Mouse (Mus musculus) neural tube, embryonic 14.5 days (tissue): Measurements from ENCODE around the gene Abcc3. TPM values are rescaled to one million over a fixed set of nuclear protein-coding genes. Genes with fewer than 3 reads are reported as not detected.

Source experiments
- ATAC-seq: fragments of 200-750 bp; cut with Nextera tagmentation; 2 replicates; pipeline ENCODE4 v1.8.0; 2017; ENCODE audit warnings: low read depth, mild to moderate bottlenecking, moderate TSS enrichment, moderate library complexity
- H3K27ac ChIP-seq: fragments of 300-500 bp; sonication (generic); 2 replicates; pipeline ENCODE4 v1.5.1; 2014; ENCODE audit warnings: low read depth, mild to moderate bottlenecking, control low read depth, low read length, moderate library complexity, mixed read lengths
- H3K27me3 ChIP-seq: fragments of 300-500 bp; sonication (generic); 2 replicates; pipeline ENCODE4 v1.6.1; 2014; ENCODE audit warnings: low read length; ENCODE audit not compliant: control insufficient read depth, insufficient read depth
- H3K36me3 ChIP-seq: fragments of 300-500 bp; sonication (generic); 2 replicates; pipeline ENCODE4 v1.6.1; 2014; ENCODE audit warnings: low read length, mixed read lengths; ENCODE audit not compliant: control insufficient read depth, insufficient read depth
- H3K4me1 ChIP-seq: fragments of 300-500 bp; sonication (generic); 2 replicates; pipeline ENCODE4 v1.6.1; 2014; ENCODE audit warnings: low read length; ENCODE audit not compliant: control insufficient read depth, insufficient read depth
- H3K4me2 ChIP-seq: fragments of 300-500 bp; sonication (generic); 2 replicates; pipeline ENCODE4 v1.6.1; 2014; ENCODE audit warnings: mild to moderate bottlenecking, low read depth, low read length, control low read depth
- H3K4me3 ChIP-seq: fragments of 300-500 bp; sonication (generic); 2 replicates; pipeline ENCODE4 v1.5.1; 2014; ENCODE audit warnings: low read depth, low read length, control low read depth, mixed read lengths
- H3K9ac ChIP-seq: fragments of 300-500 bp; sonication (generic); replicated peaks from 2 replicates; pipeline ENCODE4 v1.6.1; 2014; ENCODE audit warnings: low read depth, mild to moderate bottlenecking, control low read depth, low read length, mixed read lengths
- H3K9me3 ChIP-seq: fragments of 300-500 bp; sonication (generic); 2 replicates; pipeline ENCODE4 v1.6.1; 2016; ENCODE audit warnings: low read length; ENCODE audit not compliant: control insufficient read depth
- WGBS: fragments of 180-500 bp; shearing (Covaris S2); extraction: QIAGEN DNeasy Blood & Tissue Kit; methylation state at CpG from one replicate; pipeline ENCODE4 v1.1.7; 2014; 5-methylcytosine and 5-hydroxymethylcytosine counted together
- polyA plus RNA-seq: library from polyadenylated mRNA; unstranded; fragments of >200 nt; fragmentation: Nextera tagmentation; extraction: Ambion mirVana; gene quantifications from 2 replicates; pipeline ENCODE4 v1.2.1, GENCODE M21; 2014

The Abcc3 gene
- polyA plus RNA-seq, 1 experiment from 2014 or later, result 1.4 TPM

DNA sequence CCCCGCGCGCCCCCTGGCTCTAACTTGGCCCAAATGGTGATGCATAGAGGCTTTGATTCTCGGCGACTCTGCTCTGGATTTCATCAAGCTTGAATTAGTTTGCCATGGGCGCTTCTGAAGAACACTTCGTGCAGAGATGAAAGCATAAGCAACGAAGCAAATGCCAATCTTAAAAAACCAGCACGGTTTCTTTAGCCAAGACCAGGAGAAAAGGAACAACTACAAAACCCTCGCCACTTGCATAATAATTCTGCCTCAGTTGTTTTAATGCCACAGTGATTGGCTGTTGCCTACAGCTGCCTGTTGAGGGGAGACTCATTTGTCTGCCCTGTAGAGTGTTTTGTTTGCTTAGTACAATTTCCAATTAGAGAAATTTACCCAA, 64.2 kb downstream of the Abcc3 start:
- no peak for ATAC-seq
- peak overlapping the region; percentile 98 for H3K27ac ChIP-seq
- H3K9ac ChIP-seq, result peak overlapping the region; percentile 95
- WGBS, result 1% methylated on average over 10 of the region's 10 CpGs
- peaks cover 26% of the 10 kb centered on the region; the same call in 1 of the 2 replicates for H3K4me1 ChIP-seq
- no peaks in the 10 kb centered on the region for H3K9me3 ChIP-seq
- no peaks in the 10 kb centered on the region for H3K27me3 ChIP-seq
- peak overlapping the region; percentile 71 for H3K4me3 ChIP-seq
- no peaks in the 10 kb centered on the region for H3K36me3 ChIP-seq
- H3K4me2 ChIP-seq, result peak overlapping the region; percentile 70

DNA sequence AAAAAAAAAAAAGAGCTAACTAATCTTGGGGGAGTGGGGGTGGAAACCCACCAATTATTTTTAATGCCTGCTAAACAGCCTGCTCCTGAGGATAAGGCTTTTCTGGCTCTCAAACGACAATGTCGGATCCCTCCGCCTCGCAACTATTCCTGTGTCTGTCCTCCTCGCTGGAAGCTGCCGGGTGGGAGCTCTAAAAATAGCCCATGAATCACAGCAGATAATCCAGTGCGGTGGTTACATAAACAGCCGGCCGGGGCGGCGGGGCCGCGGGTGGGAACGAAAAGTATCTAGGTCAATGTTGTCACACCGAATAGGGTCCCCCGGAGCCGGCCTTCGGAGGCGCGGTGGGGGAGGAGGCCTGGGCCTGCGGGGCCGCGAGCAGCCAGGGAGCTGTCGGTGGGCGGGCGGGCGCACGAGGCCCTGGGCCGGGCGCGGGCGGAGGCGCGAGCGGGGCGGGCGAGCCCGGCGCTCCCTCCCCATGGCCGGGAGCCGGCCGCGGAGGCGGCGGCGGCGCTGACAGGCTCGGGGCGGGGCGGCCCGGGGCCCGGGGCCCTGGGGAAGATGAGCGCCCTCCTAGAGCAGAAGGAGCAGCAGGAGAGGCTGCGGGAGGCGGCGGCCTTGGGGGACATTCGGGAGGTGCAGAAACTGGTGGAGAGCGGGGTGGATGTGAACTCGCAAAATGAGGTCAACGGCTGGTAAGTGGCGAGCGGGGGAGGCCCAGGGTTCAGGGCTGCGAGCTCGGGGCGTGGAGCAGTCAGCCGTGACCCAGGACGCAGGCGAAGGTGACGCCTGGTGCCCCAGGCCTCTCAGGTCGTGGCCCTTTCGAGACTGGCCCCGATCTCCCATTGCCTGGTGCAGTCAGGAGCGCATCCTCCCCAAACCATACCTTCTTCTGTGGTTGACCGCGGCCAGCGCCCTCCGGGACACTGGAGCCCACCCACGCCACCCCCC, 64.8 kb downstream of the Abcc3 start, which contains the start of gene Ankrd40:
Ankrd40 (plus strand) TSS at position 309 of the 951 bp plus-strand sequence.
- WGBS, result 0% methylated on average over 56 of the region's 78 CpGs
- no peaks in the 10 kb centered on the region for H3K27me3 ChIP-seq
- H3K4me2 ChIP-seq, result peak within 1 kb of the TSS; percentile 70
- peak within 1 kb of the TSS; percentile 71 for H3K4me3 ChIP-seq
- no peaks in the 10 kb centered on the region for H3K9me3 ChIP-seq
- H3K36me3 ChIP-seq, result no peaks in the 10 kb centered on the region
- H3K9ac ChIP-seq, result peak within 1 kb of the TSS; percentile 95
- H3K4me1 ChIP-seq, result peaks cover 26% of the 10 kb centered on the region; the same call in 1 of the 2 replicates
- ATAC-seq, result peak; percentile 88
- peak within 1 kb of the TSS; percentile 98 for H3K27ac ChIP-seq

DNA sequence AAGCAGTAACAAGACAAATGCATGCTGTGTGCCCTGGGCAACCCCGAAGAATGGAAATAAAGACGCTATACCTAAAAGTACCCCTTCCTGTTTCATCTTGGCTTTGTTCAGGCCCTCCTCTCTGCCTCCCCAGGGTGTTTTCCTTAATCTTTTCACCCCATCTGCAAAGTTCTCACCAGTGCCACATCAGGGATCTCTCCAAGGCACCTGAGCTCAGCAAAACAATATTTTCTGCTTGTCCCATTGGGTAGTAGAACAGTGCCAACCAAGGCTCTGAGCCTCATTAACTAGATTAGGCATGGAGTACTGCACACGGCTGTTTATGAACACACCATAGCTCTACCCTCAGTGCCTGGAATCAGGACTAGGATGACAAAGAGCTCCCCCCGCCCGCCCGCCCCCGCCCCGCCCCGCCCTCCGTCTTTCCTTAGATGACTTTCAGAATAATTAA, 65.8 kb downstream of the Abcc3 start:
- Histone ChIP-seq H3K4me3 (peak overlapping the region; percentile 71; the same call in 1 of the 2 replicates), H3K27ac (peak overlapping the region; percentile 98), H3K9me3 (no peaks in the 10 kb centered on the region), H3K4me1 (peaks cover 31% of the 10 kb centered on the region; the same call in 1 of the 2 replicates), H3K9ac (peak overlapping the region; percentile 95), H3K4me2 (peak overlapping the region; percentile 70), H3K27me3 (no peaks in the 10 kb centered on the region), H3K36me3 (no peaks in the 10 kb centered on the region)
- peak; percentile 85 for ATAC-seq
- WGBS, result under 1% methylated on average over 10 of the region's 10 CpGs

DNA sequence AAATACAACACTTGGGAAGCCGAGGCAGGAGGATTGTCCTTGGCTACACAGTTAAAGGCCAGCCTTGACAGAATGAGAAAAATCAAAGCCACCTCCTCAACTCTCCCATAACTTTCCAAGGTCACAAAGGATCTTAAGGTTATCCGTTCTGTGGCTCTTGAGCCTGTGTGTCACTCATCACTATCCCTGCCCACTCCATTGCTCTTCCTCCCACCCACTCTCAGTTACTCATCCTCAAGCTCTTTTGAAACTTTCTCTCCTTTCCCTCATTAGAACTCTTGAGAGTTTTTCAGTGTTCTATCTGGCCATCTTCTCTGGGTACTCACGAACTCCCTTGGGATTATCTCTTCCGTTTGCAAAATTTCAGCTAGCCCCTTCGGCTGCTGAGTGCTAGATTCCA, 68.2 kb downstream of the Abcc3 start:
- no peaks in the 10 kb centered on the region for H3K27me3 ChIP-seq

DNA sequence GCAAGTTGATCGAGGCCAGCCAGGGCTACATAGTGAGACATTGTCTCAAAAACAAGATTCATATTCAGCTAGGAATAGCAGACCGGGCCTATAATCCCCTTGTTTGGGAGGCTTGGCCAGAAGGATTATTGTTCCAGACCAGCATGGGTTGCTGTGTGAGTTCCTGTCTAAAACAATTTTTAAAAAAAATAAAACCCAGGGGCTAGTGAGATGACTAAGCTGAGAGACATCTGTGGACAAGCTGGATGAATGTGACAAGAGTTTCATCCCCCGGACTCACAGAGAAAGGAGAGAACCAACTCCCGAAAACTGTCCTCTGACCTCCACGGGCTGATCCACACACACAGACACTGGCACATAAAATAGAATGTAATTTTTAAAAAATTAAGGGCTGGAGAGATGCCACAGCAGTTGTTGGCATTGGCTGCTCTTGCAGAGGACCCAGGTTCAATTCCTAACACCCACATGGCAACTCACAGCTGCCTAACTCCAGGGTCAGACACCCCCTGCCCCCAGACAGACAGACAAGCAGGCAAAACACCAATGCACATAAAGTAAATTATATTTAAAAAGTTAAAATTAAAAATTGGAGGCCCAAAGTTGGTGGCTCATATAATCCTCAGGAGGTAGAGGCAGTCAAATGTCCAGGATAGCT, 69.4 kb downstream of the Abcc3 start:
- Histone ChIP-seq H3K9ac (no peak overlapping the region), H3K9me3 (no peaks in the 10 kb centered on the region), H3K27ac (peak overlapping the region; percentile 98), H3K4me2 (no peak overlapping the region), H3K27me3 (no peaks in the 10 kb centered on the region), H3K4me3 (no peak overlapping the region), H3K4me1 (peaks cover 27% of the 10 kb centered on the region; the same call in 1 of the 2 replicates), H3K36me3 (no peaks in the 10 kb centered on the region)
- WGBS, result 80% methylated on average over 5 of the region's 5 CpGs
- ATAC-seq, result no peak

More for the DNA sequence above, 68.2 kb downstream of the Abcc3 start:
- Histone ChIP-seq H3K9ac (no peak overlapping the region), H3K36me3 (no peaks in the 10 kb centered on the region), H3K9me3 (no peaks in the 10 kb centered on the region), H3K27ac (no peak overlapping the region), H3K4me3 (no peak overlapping the region), H3K4me2 (no peak overlapping the region), H3K4me1 (peaks cover 25% of the 10 kb centered on the region; the same call in 1 of the 2 replicates)
- 92% methylated on average over 5 of the region's 5 CpGs for WGBS
- no peak for ATAC-seq

DNA sequence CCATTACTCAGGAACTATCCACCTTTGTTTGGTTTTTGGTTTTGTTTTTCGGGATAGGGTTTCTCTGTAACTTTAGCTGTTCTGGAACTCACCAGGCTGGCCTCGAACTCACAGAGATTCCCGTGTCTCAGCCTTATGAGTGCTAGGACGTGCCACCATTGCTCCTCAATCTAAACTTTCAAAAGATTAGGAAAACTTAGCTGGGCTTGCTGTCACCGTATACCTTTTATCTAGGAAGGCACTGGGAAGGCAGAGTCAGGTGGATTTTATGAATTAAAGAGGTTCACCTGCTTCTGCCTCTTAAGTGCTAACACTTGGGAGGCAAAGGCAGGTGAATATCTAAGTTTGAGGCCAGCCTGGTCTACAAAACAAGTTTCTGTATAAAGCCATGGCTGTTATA, 70.2 kb downstream of the Abcc3 start:
- ATAC-seq, result no peak
- H3K4me3 ChIP-seq, result peak overlapping the region; percentile 100
- H3K27ac ChIP-seq, result peak overlapping the region; percentile 98
- 42% methylated on average over 5 of the region's 5 CpGs for WGBS
- H3K27me3 ChIP-seq, result no peaks in the 10 kb centered on the region
- no peaks in the 10 kb centered on the region for H3K9me3 ChIP-seq
- peak overlapping the region; percentile 82 for H3K4me2 ChIP-seq
- H3K36me3 ChIP-seq, result no peaks in the 10 kb centered on the region
- H3K4me1 ChIP-seq, result peaks cover 28% of the 10 kb centered on the region; the same call in 1 of the 2 replicates
- H3K9ac ChIP-seq, result peak overlapping the region; percentile 97

DNA sequence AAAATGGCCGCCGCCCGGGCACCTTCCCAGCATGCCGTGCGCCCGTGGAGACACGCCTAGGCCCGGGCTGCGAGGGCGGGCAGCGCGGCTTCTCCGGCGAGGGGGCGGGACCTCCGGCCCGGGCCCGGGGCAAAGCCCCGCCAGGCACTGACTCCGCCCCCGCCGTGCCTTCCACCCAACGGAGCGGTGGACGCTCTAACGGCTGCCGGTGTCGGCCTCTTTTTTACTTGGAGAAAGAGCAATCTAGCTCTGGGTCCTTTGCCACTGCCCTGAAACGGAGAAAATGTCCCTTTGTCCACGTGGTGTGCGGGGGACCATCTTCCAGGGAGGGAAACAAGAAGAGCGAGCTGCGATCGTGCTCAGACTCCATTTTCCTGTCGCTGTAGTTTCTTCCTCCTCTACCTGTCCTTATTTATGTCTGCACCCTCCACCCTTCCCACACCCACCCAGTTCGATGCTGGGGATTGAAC, 70.8 kb downstream of the Abcc3 start, which contains the start of gene Luc7l3:
Luc7l3 (minus strand) TSS at position 58 of the 470 bp plus-strand sequence.
- H3K9ac ChIP-seq, result peak within 1 kb of the TSS; percentile 97
- ATAC-seq, result peak; percentile 92
- no peaks in the 10 kb centered on the region for H3K36me3 ChIP-seq
- peaks cover 34% of the 10 kb centered on the region for H3K4me1 ChIP-seq
- peak within 1 kb of the TSS; percentile 82 for H3K4me2 ChIP-seq
- H3K9me3 ChIP-seq, result no peaks in the 10 kb centered on the region
- H3K27ac ChIP-seq, result peak within 1 kb of the TSS; percentile 98
- peak within 1 kb of the TSS; percentile 100 for H3K4me3 ChIP-seq
- under 1% methylated on average over 35 of the region's 36 CpGs for WGBS
- no peaks in the 10 kb centered on the region for H3K27me3 ChIP-seq

DNA sequence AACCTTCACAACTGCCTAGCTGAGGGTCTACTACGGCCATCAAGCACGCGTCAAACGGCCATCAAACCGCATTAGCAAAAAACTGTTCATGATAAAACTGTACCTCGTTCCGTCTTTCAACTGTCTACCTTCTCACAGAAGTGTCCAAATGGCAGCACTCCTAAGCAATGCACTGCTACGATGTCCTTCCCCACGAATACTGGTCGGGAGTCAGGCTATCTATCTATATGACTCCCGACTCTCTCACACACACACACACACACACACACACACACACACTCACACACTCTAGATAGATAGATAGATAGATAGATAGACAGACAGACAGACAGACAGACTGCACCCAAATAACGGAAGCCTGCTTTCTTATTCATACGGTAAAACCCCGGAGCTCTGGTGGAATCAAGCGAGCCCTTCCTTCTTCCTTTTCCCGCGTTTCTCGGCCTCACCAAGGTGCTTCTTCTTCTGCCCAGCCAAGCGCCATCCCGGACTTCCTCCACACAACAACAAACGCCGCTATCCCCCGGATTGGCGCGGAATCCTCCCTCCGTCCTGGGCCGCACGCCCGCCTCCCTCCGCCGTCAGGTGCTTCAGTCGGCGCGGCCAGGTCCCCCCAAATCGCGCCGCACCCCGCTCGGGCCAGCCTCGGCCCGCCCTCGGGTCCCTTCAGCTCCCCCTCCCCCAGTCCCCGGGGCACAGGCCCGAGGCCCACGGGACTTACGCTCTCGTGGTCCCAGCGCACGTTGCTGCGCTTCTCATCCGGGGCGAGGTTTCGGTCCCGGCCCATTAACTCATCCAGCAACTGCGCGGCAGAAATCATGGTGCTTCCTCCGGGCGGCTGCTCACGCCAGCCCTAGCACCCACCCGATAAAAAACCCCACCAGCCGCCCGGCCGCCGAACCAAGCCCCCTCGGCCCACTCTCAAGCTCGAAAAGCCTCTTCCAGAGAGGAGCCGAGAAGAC, 71.5 kb downstream of the Abcc3 start:
- Histone ChIP-seq H3K4me3 (peak overlapping the region; percentile 100), H3K36me3 (no peaks in the 10 kb centered on the region), H3K4me1 (peaks cover 33% of the 10 kb centered on the region), H3K4me2 (peak overlapping the region; percentile 82), H3K27ac (peak overlapping the region; percentile 98), H3K9me3 (no peaks in the 10 kb centered on the region), H3K9ac (peak overlapping the region; percentile 97), H3K27me3 (no peaks in the 10 kb centered on the region)
- peak; percentile 81 for ATAC-seq
- under 1% methylated on average over 67 of the region's 67 CpGs for WGBS
